Mouse (Mus musculus) kidney, embryonic 16.5 days (tissue): ENCODE results near the gene Ccnd1. TPM values are rescaled to one million over a fixed set of nuclear protein-coding genes. Genes with fewer than 3 reads are reported as not detected.
A peak's percentile ranks its signal among the peaks of the same experiment; 100 is the strongest.
"Not testable (repeated sequence)": the region's sequence is repeated elsewhere in the genome, so short reads cannot be mapped to it uniquely, and the experiment has no call there.

Experiments used
- ATAC-seq: fragments of 200-750 bp; cut with Nextera tagmentation; 2 replicates; pipeline ENCODE4 v1.8.0; 2017; ENCODE audit warnings: moderate TSS enrichment; ENCODE audit not compliant: low FRiP score, low TSS enrichment
- H3K27ac ChIP-seq: fragments of 300-500 bp; sonication (generic); 2 replicates; pipeline ENCODE4 v1.5.1; 2014; ENCODE audit warnings: low read length
- H3K27me3 ChIP-seq: fragments of 300-500 bp; sonication (generic); 2 replicates; pipeline ENCODE4 v1.6.1; 2014; ENCODE audit warnings: low read length, control low read depth, mixed read lengths; ENCODE audit not compliant: insufficient read depth
- H3K36me3 ChIP-seq: fragments of 300-500 bp; sonication (generic); 2 replicates; pipeline ENCODE4 v1.6.1; 2014; ENCODE audit warnings: low read length, control low read depth, mixed read lengths; ENCODE audit not compliant: insufficient read depth
- H3K4me1 ChIP-seq: fragments of 300-500 bp; sonication (generic); 2 replicates; pipeline ENCODE4 v1.6.1; 2014; ENCODE audit warnings: low read length, control low read depth, mixed read lengths; ENCODE audit not compliant: insufficient read depth
- H3K4me2 ChIP-seq: fragments of 300-500 bp; sonication (generic); replicated peaks from 2 replicates; pipeline ENCODE4 v1.6.1; 2014; ENCODE audit warnings: low read depth, low read length
- H3K4me3 ChIP-seq: fragments of 300-500 bp; sonication (generic); 2 replicates; pipeline ENCODE4 v1.5.1; 2014; ENCODE audit warnings: mild to moderate bottlenecking, low read length
- H3K9ac ChIP-seq: fragments of 300-500 bp; sonication (generic); replicated peaks from 2 replicates; pipeline ENCODE4 v1.6.1; 2014; ENCODE audit warnings: low read length
- H3K9me3 ChIP-seq: fragments of 300-500 bp; sonication (generic); 2 replicates; pipeline ENCODE4 v1.6.1; 2016; ENCODE audit warnings: low read length, control low read depth
- WGBS: fragments of 180-500 bp; shearing (Covaris S2); extraction: QIAGEN DNeasy Blood & Tissue Kit; methylation state at CpG from one replicate; pipeline ENCODE4 v1.1.7; 2014; 5-methylcytosine and 5-hydroxymethylcytosine counted together
- polyA plus RNA-seq: library from polyadenylated mRNA; unstranded; fragments of >200 nt; fragmentation: Nextera tagmentation; extraction: Ambion mirVana; gene quantifications from 2 replicates; pipeline ENCODE4 v1.2.1, GENCODE M21; 2015

Gene Ccnd1
- polyA plus RNA-seq, 1 experiment from 2014 or later = 185 TPM

GRCm38 (mm10) chr7:144914948-144915750 is 24.6 kb downstream of the Ccnd1 start, which contains the start of gene LTO1:
LTO1 (plus strand) TSS chr7:144915100.
- H3K4me3 ChIP-seq = peak within 1 kb of the TSS; percentile 93
- H3K27ac ChIP-seq = peak within 1 kb of the TSS; percentile 81
- peak; percentile 93 for ATAC-seq
- peaks cover 8% of the 10 kb centered on the region for H3K4me1 ChIP-seq
- H3K9me3 ChIP-seq = no peaks in the 10 kb centered on the region
- no peaks in the 10 kb centered on the region for H3K27me3 ChIP-seq
- under 1% methylated on average over 55 of the region's 55 CpGs for WGBS
- H3K9ac ChIP-seq = peak within 1 kb of the TSS; percentile 85
- peak within 1 kb of the TSS; percentile 93 for H3K4me2 ChIP-seq
- peaks cover 24% of the 10 kb centered on the region for H3K36me3 ChIP-seq

GRCm38 (mm10) chr7:144914296-144914947 is 25.3 kb downstream of the Ccnd1 start:
- H3K4me3 ChIP-seq = peak overlapping the region; percentile 93
- peaks cover 17% of the 10 kb centered on the region for H3K36me3 ChIP-seq
- H3K27me3 ChIP-seq = no peaks in the 10 kb centered on the region
- H3K9me3 ChIP-seq = no peaks in the 10 kb centered on the region
- ATAC-seq = peak; percentile 93
- H3K27ac ChIP-seq = peak overlapping the region; percentile 81
- H3K4me1 ChIP-seq = peaks cover 8% of the 10 kb centered on the region
- H3K9ac ChIP-seq = peak overlapping the region; percentile 85
- 8% methylated on average over 17 of the region's 17 CpGs for WGBS
- H3K4me2 ChIP-seq = peak overlapping the region; percentile 93

- no peak for ATAC-seq
- peaks cover 8% of the 10 kb centered on the region for H3K4me1 ChIP-seq
- peaks cover 5% of the 10 kb centered on the region; the same call in 1 of the 2 replicates for H3K36me3 ChIP-seq
- no peak overlapping the region for H3K27ac ChIP-seq
- no peak overlapping the region for H3K4me2 ChIP-seq
- no peak overlapping the region for H3K9ac ChIP-seq
- no peaks in the 10 kb centered on the region for H3K9me3 ChIP-seq
- H3K27me3 ChIP-seq = no peaks in the 10 kb centered on the region
- 78% methylated on average over 4 of the region's 4 CpGs for WGBS
- H3K4me3 ChIP-seq = no peak overlapping the region
Observed at GRCm38 (mm10) chr7:144912897-144913296, 26.8 kb downstream of the Ccnd1 start.

- Histone ChIP-seq H3K9ac (no peak overlapping the region), H3K4me1 (peaks cover 12% of the 10 kb centered on the region), H3K4me3 (no peak overlapping the region), H3K27ac (no peak overlapping the region), H3K27me3 (peaks cover 4% of the 10 kb centered on the region; the same call in 1 of the 2 replicates), H3K36me3 (no peaks in the 10 kb centered on the region), H3K9me3 (no peaks in the 10 kb centered on the region), H3K4me2 (no peak overlapping the region)
- 93% methylated on average over 1 of the region's 1 CpGs for WGBS
- no peak for ATAC-seq
Observed at GRCm38 (mm10) chr7:144911121-144911520, 28.6 kb downstream of the Ccnd1 start.

DNA sequence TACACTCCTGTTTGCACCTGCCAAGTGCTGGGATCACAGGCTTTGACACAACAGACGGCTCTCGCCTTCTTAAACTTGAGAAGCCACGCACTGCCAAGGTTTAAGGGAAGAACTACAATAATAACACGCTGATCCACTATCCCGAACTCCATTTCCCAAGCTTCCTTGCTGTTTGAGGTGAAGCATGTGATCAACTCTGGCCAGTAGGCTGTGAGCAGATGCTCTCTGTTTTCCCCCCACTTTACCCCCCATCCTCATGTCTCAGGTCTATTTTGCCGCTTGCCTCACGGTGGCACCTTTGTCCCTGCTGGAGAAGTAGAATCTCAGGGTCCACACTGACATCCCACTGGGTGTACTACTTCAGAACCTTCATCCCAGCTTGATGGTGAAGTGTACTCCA is 31.0 kb downstream of the Ccnd1 start:
- no peaks in the 10 kb centered on the region for H3K36me3 ChIP-seq
- H3K27me3 ChIP-seq = peaks cover 4% of the 10 kb centered on the region; the same call in 1 of the 2 replicates

GRCm38 (mm10) chr7:144907793-144908192 is 31.9 kb downstream of the Ccnd1 start:
- H3K27ac ChIP-seq = no peak overlapping the region
- H3K4me3 ChIP-seq = no peak overlapping the region
- peaks cover 4% of the 10 kb centered on the region; the same call in 1 of the 2 replicates for H3K27me3 ChIP-seq
- no peak for ATAC-seq
- H3K9me3 ChIP-seq = peaks cover 4% of the 10 kb centered on the region; the same call in 1 of the 2 replicates
- H3K4me1 ChIP-seq = peaks cover 4% of the 10 kb centered on the region; the same call in 1 of the 2 replicates
- H3K4me2 ChIP-seq = no peak overlapping the region
- 7% methylated on average over 8 of the region's 8 CpGs for WGBS
- H3K9ac ChIP-seq = no peak overlapping the region
- H3K36me3 ChIP-seq = no peaks in the 10 kb centered on the region

More for the DNA sequence above, 31.0 kb downstream of the Ccnd1 start:
- no peak for ATAC-seq
- Histone ChIP-seq H3K27ac (no peak overlapping the region), H3K9me3 (peaks cover 4% of the 10 kb centered on the region; the same call in 1 of the 2 replicates), H3K4me3 (no peak overlapping the region), H3K4me1 (peaks cover 4% of the 10 kb centered on the region; the same call in 1 of the 2 replicates), H3K4me2 (no peak overlapping the region), H3K9ac (no peak overlapping the region)
- WGBS = 35% methylated on average over 7 of the region's 7 CpGs

GRCm38 (mm10) chr7:144906708-144907397 is 32.9 kb downstream of the Ccnd1 start:
- peak; percentile 47 for ATAC-seq
- Histone ChIP-seq H3K27ac (no peak overlapping the region), H3K4me2 (peak overlapping the region; percentile 44), H3K4me3 (peak overlapping the region; percentile 21; the same call in 1 of the 2 replicates), H3K36me3 (no peaks in the 10 kb centered on the region), H3K4me1 (peaks cover 4% of the 10 kb centered on the region; the same call in 1 of the 2 replicates), H3K27me3 (peaks cover 4% of the 10 kb centered on the region; the same call in 1 of the 2 replicates), H3K9me3 (peaks cover 4% of the 10 kb centered on the region; the same call in 1 of the 2 replicates), H3K9ac (peak overlapping the region; percentile 13; the same call in 1 of the 2 replicates)
- 10% methylated on average over 28 of the region's 28 CpGs for WGBS

GRCm38 (mm10) chr7:144905514-144905913 is 34.2 kb downstream of the Ccnd1 start:
- not testable (repeated sequence) for H3K27ac ChIP-seq, H3K4me2 ChIP-seq, H3K36me3 ChIP-seq, H3K9ac ChIP-seq, H3K4me3 ChIP-seq, H3K9me3 ChIP-seq, H3K4me1 ChIP-seq, H3K27me3 ChIP-seq, ATAC-seq
- 95% methylated on average over 3 of the region's 3 CpGs for WGBS

GRCm38 (mm10) chr7:144898506-144898905 is 41.2 kb downstream of the Ccnd1 start:
- H3K4me2 ChIP-seq = no peak overlapping the region
- H3K9me3 ChIP-seq = no peaks in the 10 kb centered on the region
- peaks cover 53% of the 10 kb centered on the region for H3K27me3 ChIP-seq
- H3K36me3 ChIP-seq = no peaks in the 10 kb centered on the region
- H3K27ac ChIP-seq = no peak overlapping the region
- H3K4me1 ChIP-seq = peaks cover 17% of the 10 kb centered on the region
- 66% methylated on average over 6 of the region's 6 CpGs for WGBS
- H3K4me3 ChIP-seq = no peak overlapping the region
- ATAC-seq = no peak
- no peak overlapping the region for H3K9ac ChIP-seq
